Mouse (Mus musculus): ENCODE results near the gene Lamc2. TPM values are rescaled to one million over a fixed set of nuclear protein-coding genes. Genes with fewer than 3 reads are reported as not detected.

The Lamc2 gene
- total RNA-seq (2017) = 0.12 TPM in 1 of 2 replicates, not detected in the other

DNA sequence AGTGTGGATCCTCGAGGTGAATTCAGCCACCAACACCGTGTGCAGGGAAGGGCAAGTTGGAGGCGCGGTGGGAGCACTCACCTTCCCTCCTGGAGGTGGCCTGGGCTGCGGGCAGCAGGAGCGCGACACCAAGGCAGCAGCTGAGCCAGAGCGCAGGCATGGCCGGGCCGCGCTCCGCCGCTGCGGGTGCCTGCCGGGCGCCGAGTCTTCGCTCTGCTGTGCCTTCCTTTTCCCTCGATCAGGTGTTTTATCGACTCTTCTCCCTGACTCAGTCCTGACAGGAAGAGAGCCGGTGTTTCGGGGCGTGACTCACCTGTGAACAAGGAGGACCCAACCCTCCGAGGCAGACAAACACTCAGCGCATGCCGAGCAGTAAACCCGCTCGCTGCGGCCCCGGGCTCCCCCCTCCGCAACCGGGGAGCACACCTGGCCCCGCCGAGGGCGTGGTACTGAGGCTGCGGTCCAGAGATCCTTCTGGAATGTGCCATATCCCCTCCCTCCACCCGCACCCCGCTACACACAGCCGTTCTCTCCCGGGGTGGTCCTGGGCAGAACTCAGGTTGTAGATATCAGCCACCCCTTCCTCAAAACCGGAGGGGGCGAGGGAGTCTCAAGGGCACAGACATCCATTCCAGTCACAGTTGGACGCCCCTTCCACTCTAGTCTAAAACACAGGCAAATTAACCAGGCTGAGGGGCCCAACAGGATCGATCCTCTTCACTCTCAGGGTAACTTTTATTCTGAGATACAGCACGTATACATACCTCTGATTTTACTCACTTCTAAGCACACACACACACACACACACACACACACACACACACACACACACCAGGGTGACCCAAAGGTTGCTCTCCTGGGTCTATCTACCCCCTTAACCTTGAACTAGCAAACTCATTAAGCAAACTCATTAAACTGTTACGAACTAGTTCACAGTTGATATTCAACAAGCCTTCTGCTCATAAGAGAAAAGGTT, at the start of gene Lamc2:
Gene Lamc2, minus strand, starts transcription at position 620 of the 976 bp plus-strand sequence.
- ATAC-seq (ENCODE audit: extremely low read depth, insufficient number of reproducible peaks, low FRiP score, poor library complexity, severe bottlenecking) = no peak

DNA sequence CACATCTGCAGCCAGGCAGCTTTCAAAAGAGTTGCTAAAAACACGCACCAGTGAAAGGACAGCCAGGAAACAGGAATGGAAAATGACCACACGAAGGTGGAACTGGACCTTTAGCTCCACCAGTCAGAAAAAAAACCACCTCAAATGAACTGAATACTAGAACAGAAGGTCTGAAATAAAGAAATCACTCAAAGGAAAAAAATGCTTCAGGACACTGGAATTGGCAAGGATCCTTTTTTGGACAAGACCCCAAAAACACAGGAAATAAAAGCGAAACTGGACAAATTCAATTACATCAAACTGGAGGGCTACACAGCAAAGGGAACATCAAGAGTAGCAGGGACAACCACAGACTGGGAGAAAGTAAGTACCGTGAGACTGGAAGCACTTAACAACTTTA, 49.3 kb upstream of the Lamc2 start:
- ATAC-seq (ENCODE audit: extremely low read depth, insufficient number of reproducible peaks, low FRiP score, poor library complexity, severe bottlenecking) = no peak

GRCm38 (mm10) chr1:153231681-153232080, 45.4 kb upstream of the Lamc2 start:
- no peak for ATAC-seq (ENCODE audit: extremely low read depth, insufficient number of reproducible peaks, low FRiP score, poor library complexity, severe bottlenecking)

DNA sequence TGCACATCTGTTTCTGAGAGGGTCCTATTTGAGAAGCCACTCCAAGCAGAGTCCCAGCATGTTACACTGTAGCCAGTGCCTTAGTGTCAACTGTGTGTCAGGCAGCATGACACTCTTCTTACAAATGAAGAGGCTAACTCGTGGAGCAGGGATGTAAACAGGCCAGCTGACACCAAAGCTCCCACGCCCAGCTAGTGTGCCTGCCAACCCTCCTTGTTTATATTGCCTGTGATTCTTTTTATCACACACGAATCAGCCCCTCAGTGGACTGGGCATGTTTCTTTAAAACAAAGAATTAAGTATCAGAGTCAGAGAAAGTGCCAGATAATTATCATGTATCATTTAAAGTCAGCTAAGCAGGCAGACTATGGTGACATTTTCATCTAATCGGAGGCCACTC, 41.7 kb upstream of the Lamc2 start:
- ATAC-seq (ENCODE audit: extremely low read depth, insufficient number of reproducible peaks, low FRiP score, poor library complexity, severe bottlenecking) = no peak

DNA sequence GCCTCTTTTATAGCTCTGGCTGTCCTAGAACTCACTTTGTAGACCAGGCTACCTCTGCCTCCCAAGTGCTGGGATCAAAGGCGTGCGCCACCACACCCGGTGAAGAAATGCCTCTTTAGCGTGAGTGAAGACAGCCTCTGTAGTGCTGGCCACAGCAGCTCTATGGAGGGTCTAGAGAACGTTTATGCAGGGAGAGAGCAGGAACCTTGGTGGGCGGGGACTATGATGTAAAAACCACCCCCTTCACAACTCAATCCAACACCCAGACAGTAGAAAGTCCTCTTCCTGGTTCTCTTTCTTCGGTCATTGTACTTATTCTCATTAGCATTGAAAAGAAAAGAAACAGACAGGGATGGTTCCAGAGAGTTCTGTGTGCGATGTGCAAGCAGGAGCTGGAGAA, 40.8 kb upstream of the Lamc2 start:
- no peak for ATAC-seq (ENCODE audit: extremely low read depth, insufficient number of reproducible peaks, low FRiP score, poor library complexity, severe bottlenecking)

DNA sequence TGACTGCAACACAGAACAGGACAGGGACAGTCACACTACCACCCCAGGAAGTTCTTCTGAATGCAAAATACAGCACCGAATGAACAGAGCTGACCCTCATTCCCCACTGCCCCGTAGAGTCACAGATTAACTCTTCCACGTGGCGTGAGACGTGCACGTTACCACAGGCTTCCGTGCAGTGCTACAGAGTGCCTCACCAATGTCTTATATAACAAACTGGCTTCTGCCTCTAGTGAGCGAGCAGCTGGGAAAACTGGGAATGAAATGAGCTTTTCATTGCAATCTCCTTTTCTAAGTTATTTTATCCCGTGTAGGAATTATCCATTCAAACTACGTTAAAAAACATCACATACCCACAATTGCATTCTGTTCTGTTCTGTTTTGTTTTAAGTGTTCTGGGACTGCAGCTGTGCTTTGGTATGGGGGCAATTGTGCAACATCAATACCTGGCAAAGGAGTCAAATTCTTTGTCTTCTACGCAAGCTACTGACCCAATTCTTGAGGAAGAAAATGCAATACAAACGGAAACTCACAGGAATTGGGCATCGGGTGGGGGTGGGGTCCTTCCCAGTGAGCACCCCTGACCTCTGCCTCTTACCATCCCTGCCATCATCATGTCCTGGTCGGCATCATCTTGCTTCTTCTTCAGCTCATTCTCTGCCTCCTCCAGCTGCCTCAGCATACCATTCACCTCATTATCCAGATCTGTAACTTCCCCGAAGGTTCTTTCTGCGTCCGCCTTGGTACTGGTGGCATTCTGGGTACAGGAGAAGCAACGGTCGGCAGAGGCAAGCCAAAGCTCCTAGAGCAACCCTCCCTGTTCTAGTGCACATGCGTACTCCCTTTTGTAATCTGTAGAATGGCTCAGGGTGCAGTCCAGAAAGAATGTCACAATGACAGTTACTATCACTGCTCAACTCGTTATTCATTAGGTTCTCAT, 39.8 kb upstream of the Lamc2 start:
- no peak for ATAC-seq (ENCODE audit: extremely low read depth, insufficient number of reproducible peaks, low FRiP score, poor library complexity, severe bottlenecking)

GRCm38 (mm10) chr1:153224331-153224730, 38.1 kb upstream of the Lamc2 start:
- ATAC-seq (ENCODE audit: extremely low read depth, insufficient number of reproducible peaks, low FRiP score, poor library complexity, severe bottlenecking) = no peak

GRCm38 (mm10) chr1:153219376-153219775, 33.1 kb upstream of the Lamc2 start:
- ATAC-seq (ENCODE audit: extremely low read depth, insufficient number of reproducible peaks, low FRiP score, poor library complexity, severe bottlenecking) = no peak

DNA sequence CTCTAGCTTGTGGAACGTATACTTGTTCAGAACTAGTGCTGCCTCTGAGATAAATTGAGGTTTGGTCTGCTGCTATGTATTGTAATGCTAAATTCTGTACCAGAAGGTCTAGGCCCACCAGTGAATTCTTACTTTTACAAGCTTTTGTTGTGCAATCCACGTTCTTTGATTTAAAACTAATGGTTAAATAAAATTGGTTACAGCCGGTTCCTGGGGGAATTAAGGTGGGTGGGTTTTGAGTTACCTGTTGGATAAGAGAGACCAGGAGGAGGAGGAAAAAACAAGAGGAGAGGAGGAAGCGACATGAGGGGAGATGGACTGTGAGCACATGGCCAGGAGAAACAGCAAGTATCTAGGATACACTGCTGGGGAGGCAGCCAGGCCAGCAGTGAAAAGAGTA, 30.3 kb upstream of the Lamc2 start:
- no peak for ATAC-seq (ENCODE audit: extremely low read depth, insufficient number of reproducible peaks, low FRiP score, poor library complexity, severe bottlenecking)

DNA sequence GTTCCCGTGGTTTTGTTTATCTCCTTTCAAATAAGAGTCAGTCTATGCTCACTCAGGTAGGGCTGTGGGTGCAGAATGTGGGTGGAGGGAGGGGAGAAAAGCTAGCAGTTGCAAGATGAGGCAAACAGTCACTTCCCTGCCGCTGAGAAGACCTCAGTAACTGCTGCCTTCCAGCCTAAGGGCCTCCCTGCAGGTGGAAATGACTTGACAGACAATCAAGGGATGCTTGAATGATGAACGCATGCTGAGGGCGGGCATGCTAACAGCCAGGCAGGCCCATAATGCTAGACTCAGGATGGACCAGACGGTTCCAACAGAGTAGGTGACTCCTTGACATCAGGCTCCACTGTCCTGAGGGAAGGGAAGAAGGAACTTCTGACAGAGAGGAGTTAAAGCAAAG, 29.4 kb upstream of the Lamc2 start:
- no peak for ATAC-seq (ENCODE audit: extremely low read depth, insufficient number of reproducible peaks, low FRiP score, poor library complexity, severe bottlenecking)

- no peak for ATAC-seq (ENCODE audit: extremely low read depth, insufficient number of reproducible peaks, low FRiP score, poor library complexity, severe bottlenecking)
Measured at GRCm38 (mm10) chr1:153210992-153211391, 24.7 kb upstream of the Lamc2 start.

GRCm38 (mm10) chr1:153210198-153210597, 24.0 kb upstream of the Lamc2 start:
- ATAC-seq (ENCODE audit: extremely low read depth, insufficient number of reproducible peaks, low FRiP score, poor library complexity, severe bottlenecking) = no peak

DNA sequence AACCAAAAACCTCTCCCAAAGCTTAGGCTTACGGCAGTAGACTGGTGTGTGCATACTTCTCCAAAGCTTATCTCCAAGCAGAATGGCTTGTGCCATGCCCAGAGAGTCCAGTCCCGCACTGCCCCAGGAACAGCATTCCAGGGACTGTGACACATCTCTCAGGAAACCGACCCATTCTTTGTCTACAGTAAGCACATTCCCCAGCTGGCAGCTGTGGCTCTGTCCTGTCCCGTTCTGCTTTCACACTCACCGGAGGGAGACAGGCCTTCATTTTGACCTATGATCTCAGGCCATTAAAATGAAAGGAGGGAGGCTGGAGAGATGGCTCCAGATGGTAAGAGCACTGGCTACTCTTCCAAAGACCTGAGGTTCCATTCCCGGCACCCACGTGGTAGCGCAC, 15.9 kb upstream of the Lamc2 start:
- no peak for ATAC-seq (ENCODE audit: extremely low read depth, insufficient number of reproducible peaks, low FRiP score, poor library complexity, severe bottlenecking)

- no peak for ATAC-seq (ENCODE audit: extremely low read depth, insufficient number of reproducible peaks, low FRiP score, poor library complexity, severe bottlenecking)
Measured at GRCm38 (mm10) chr1:153201448-153201847, 15.2 kb upstream of the Lamc2 start.

- ATAC-seq (ENCODE audit: extremely low read depth, insufficient number of reproducible peaks, low FRiP score, poor library complexity, severe bottlenecking) = no peak
Measured at GRCm38 (mm10) chr1:153197316-153197850, 11.1 kb upstream of the Lamc2 start.

- no peak for ATAC-seq (ENCODE audit: extremely low read depth, insufficient number of reproducible peaks, low FRiP score, poor library complexity, severe bottlenecking)
Measured at GRCm38 (mm10) chr1:153192945-153193344, 6.7 kb upstream of the Lamc2 start.

DNA sequence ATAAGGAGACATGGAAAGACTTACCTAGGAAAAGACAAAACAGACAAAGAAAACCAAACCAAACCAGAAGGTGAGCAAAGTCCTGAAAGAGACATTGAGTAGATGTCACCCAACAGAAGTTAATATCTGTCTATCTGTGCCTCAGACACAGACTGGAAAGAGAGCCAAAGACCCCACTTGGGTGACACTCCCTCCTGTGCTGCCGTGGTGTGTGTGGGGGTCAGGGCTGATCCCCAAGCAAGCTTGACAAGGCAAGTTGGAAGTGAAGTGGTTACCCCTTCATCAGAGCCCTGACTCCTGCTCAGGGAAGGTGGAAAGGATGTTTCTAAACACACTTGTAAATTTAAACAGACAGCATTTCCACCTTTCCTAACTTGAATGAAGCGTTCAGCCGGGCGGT, 6.1 kb upstream of the Lamc2 start:
- no peak for ATAC-seq (ENCODE audit: extremely low read depth, insufficient number of reproducible peaks, low FRiP score, poor library complexity, severe bottlenecking)

DNA sequence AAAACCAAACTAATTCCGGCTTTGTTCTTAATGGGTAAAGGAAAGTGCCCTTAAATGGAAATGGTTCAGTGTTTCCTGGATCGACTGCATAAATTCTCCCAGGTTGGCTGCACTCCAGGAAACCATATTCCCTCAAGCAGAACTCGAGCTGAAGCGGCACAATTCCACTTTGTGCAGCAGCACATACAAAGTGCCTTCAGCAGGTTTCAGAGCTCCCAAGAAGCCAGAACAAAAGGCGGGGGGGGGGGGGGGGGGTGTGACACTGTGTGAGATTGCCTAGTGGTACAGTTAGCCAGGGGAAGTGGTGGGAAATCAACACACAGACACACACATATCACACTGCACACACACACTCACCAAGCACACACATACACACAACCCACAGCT, 5.7 kb upstream of the Lamc2 start:
- no peak for ATAC-seq (ENCODE audit: extremely low read depth, insufficient number of reproducible peaks, low FRiP score, poor library complexity, severe bottlenecking)

DNA sequence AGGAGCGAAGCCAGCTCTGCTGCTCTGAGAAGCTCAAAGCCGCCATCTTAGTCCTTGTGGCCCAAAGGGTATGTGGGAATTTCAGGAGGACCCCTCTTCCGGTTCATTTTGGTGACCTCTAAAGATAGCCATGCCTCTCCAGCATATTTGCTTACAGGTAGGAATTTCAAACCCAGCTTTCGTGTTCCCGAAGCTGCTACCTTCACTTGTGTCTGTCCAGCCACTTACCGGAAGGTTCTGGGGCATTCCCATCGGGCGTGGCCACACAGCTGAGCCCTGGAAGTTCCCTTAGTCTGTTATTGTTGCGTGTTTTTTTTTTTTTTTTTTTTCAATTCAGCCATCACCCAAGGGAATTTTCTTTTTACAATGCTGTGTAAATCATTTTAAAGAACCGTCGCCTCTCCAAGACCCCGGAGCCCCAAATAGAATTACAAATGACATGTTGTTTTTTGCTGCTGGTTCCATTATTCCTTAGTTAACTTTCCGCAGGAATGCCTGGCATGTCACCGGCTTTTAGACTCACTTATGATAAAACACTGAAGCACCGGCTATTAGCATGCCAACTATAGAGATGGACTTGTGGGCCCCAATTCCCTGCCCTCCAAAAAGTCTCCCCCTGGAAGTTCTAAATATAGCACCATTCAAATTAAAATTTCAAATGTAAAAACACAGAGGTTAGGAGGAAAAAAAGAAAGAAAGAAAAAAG, 5.1 kb upstream of the Lamc2 start:
- no peak for ATAC-seq (ENCODE audit: extremely low read depth, insufficient number of reproducible peaks, low FRiP score, poor library complexity, severe bottlenecking)

Measured in neutrophil, adult 5-6 weeks (primary cell).